Mouse (Mus musculus) MEL (cell line): ENCODE results near the gene Scaper. TPM values are rescaled to one million over a fixed set of nuclear protein-coding genes. Genes with fewer than 3 reads are reported as not detected.

ENCODE experiments used
- DNase-seq: peaks from one replicate; pipeline ENCODE4 v3.0.0; 2011; ENCODE audit warnings: low read depth, low spot score
- H3K27ac ChIP-seq: 2 replicates; pipeline ENCODE4 v1.5.1; 2012; ENCODE audit warnings: low read depth, mild to moderate bottlenecking, control low read depth, low read length, moderate library complexity; ENCODE audit not compliant: control insufficient read depth
- H3K27me3 ChIP-seq, 2 experiments: fragments of 150-350 bp in 1 of 2; sonication (generic) in 1 of 2; 2 replicates each; pipeline ENCODE4 v1.6.1; 2012; ENCODE audit warnings: low read length in 2 of 2, mild to moderate bottlenecking in 2 of 2, improper control_type of control experiment in 1 of 2, moderate library complexity in 1 of 2; ENCODE audit not compliant: insufficient read depth in 2 of 2, control insufficient read depth in 1 of 2
- H3K36me3 ChIP-seq, 2 experiments: 2 replicates each; pipeline ENCODE4 v1.6.1; 2012 to 2014; ENCODE audit warnings: low read length in 2 of 2, improper control_type of control experiment in 1 of 2, inconsistent platforms in 1 of 2, mild to moderate bottlenecking in 1 of 2; ENCODE audit not compliant: insufficient read depth in 2 of 2, control insufficient read depth in 1 of 2
- H3K4me1 ChIP-seq, 2 experiments: fragments of 150-350 bp in 1 of 2; sonication (generic) in 1 of 2; 2 replicates each; pipeline ENCODE4 v1.6.1; 2012; ENCODE audit warnings: low read length in 2 of 2, improper control_type of control experiment in 1 of 2, mild to moderate bottlenecking in 1 of 2; ENCODE audit not compliant: insufficient read depth in 2 of 2, control insufficient read depth in 1 of 2
- H3K4me3 ChIP-seq, 2 experiments: fragments of 150-350 bp in 1 of 2; sonication (generic) in 1 of 2; 2 replicates each; pipeline ENCODE4 v1.5.1; 2012; ENCODE audit warnings: low read depth in 2 of 2, low read length in 2 of 2, mild to moderate bottlenecking in 2 of 2, moderate library complexity in 2 of 2, control low read depth in 1 of 2, improper control_type of control experiment in 1 of 2; ENCODE audit not compliant: control insufficient read depth in 1 of 2, insufficient read depth in 1 of 2
- H3K79me2 ChIP-seq: 2 replicates; pipeline ENCODE4 v1.6.1; 2012; ENCODE audit warnings: mild to moderate bottlenecking, low read length, moderate library complexity; ENCODE audit not compliant: control insufficient read depth, poor library complexity, insufficient read depth
- H3K9ac ChIP-seq: 2 replicates; pipeline ENCODE4 v1.6.1; 2012; ENCODE audit warnings: low read depth, mild to moderate bottlenecking, control low read depth, low read length, moderate library complexity; ENCODE audit not compliant: control insufficient read depth, poor library complexity, severe bottlenecking
- H3K9me3 ChIP-seq: fragments of 150-350 bp; sonication (generic); replicated peaks from 2 replicates; pipeline ENCODE4 v1.6.1; 2012; ENCODE audit warnings: mild to moderate bottlenecking, low read length, improper control_type of control experiment, moderate library complexity; ENCODE audit not compliant: insufficient read depth
- CHD1 ChIP-seq: IDR thresholded peaks from 2 replicates; pipeline ENCODE4 v1.6.1; 2012; ENCODE audit warnings: low read depth, mild to moderate bottlenecking, inconsistent platforms, low read length, improper control_type of control experiment
- CHD2 ChIP-seq: IDR thresholded peaks from 2 replicates; pipeline ENCODE4 v1.6.1; 2011; ENCODE audit warnings: low read length, improper control_type of control experiment
- GABPA ChIP-seq: IDR thresholded peaks from 2 replicates; pipeline ENCODE4 v1.6.1; 2012; ENCODE audit warnings: low read depth, mild to moderate bottlenecking, inconsistent platforms, low read length, improper control_type of control experiment, moderate library complexity
- JUND ChIP-seq: IDR thresholded peaks from 2 replicates; pipeline ENCODE4 v1.6.1; 2011; ENCODE audit warnings: low read depth, mild to moderate bottlenecking, improper control_type of control experiment, low read length
- KAT2A ChIP-seq: conservative IDR thresholded peaks from 2 replicates; pipeline ENCODE4 v1.6.1; 2012; ENCODE audit warnings: low read depth, low read length, improper control_type of control experiment, inconsistent platforms
- MAFK ChIP-seq: IDR thresholded peaks from 2 replicates; pipeline ENCODE4 v1.6.1; 2011; ENCODE audit warnings: low read depth, mild to moderate bottlenecking, low read length, improper control_type of control experiment, borderline replicate concordance
- MXI1 ChIP-seq: IDR thresholded peaks from 2 replicates; pipeline ENCODE4 v1.6.1; 2011; ENCODE audit warnings: mild to moderate bottlenecking, low read depth, low read length, improper control_type of control experiment
- NELFE ChIP-seq: IDR thresholded peaks from 2 replicates; pipeline ENCODE4 v1.6.1; 2011; ENCODE audit warnings: low read depth, low read length, improper control_type of control experiment
- POLR2AphosphoS5 ChIP-seq: IDR thresholded peaks from 2 replicates; pipeline ENCODE4 v1.6.1; 2012; ENCODE audit warnings: low read depth, borderline replicate concordance, mild to moderate bottlenecking, inconsistent platforms, low read length, moderate library complexity, mixed read lengths
- RAD21 ChIP-seq: IDR thresholded peaks from 2 replicates; pipeline ENCODE4 v1.6.1; 2011; ENCODE audit warnings: mild to moderate bottlenecking, low read depth, low read length, improper control_type of control experiment
- SIN3A ChIP-seq: IDR thresholded peaks from 2 replicates; pipeline ENCODE4 v1.6.1; 2012; ENCODE audit warnings: low read length, improper control_type of control experiment, inconsistent platforms
- SMC3 ChIP-seq: IDR thresholded peaks from 2 replicates; pipeline ENCODE4 v1.6.1; 2011; ENCODE audit warnings: low read depth, low read length, improper control_type of control experiment
- TCF12 ChIP-seq: IDR thresholded peaks from 2 replicates; pipeline ENCODE4 v1.6.1; 2014; ENCODE audit warnings: low read depth, mild to moderate bottlenecking, inconsistent platforms, low read length, improper control_type of control experiment, moderate library complexity
- UBTF ChIP-seq: IDR thresholded peaks from 2 replicates; pipeline ENCODE4 v1.6.1; 2012; ENCODE audit warnings: low read depth, mild to moderate bottlenecking, inconsistent platforms, low read length, improper control_type of control experiment, moderate library complexity, borderline replicate concordance; ENCODE audit not compliant: insufficient read depth
- USF1 ChIP-seq: IDR thresholded peaks from 2 replicates; pipeline ENCODE4 v1.6.1; 2014; ENCODE audit warnings: low read depth, mild to moderate bottlenecking, inconsistent platforms, low read length, improper control_type of control experiment, moderate library complexity
- USF2 ChIP-seq, 2 experiments: IDR thresholded peaks; 2 replicates each; pipeline ENCODE4 v1.6.1; 2011 to 2012; ENCODE audit warnings: improper control_type of control experiment in 2 of 2, low read length in 2 of 2, borderline replicate concordance in 1 of 2, inconsistent platforms in 1 of 2, low read depth in 1 of 2, mild to moderate bottlenecking in 1 of 2; ENCODE audit not compliant: insufficient read depth in 1 of 2
- ZC3H11A ChIP-seq: IDR thresholded peaks from 2 replicates; pipeline ENCODE4 v1.6.1; 2012; ENCODE audit warnings: low read depth, mild to moderate bottlenecking, inconsistent platforms, low read length, improper control_type of control experiment
- ZKSCAN1 ChIP-seq: IDR thresholded peaks from 2 replicates; pipeline ENCODE4 v1.6.1; 2012; ENCODE audit warnings: low read depth, mild to moderate bottlenecking, inconsistent platforms, low read length, improper control_type of control experiment, moderate library complexity
- polyA plus RNA-seq, 2 experiments: library from polyadenylated mRNA; stranded (reverse) in 1 of 2; unstranded in 1 of 2; fragments of >175 nt in 1 of 2; fragments of >200 nt in 1 of 2; gene quantifications; 2 replicates each; pipeline versions ENCODE4 v1.2.1 to v1.2.4; 2012; ENCODE audit warnings: low replicate concordance in 2 of 2, low read depth in 1 of 2; ENCODE audit not compliant: insufficient read length in 2 of 2, insufficient read depth in 1 of 2, missing spikeins in 1 of 2
- total RNA-seq: library from RNA; depleted of rRNA; stranded (reverse); fragments of 300-350 nt; gene quantifications from 2 replicates; pipeline ENCODE4 v1.2.3, GENCODE M21; 2012

Gene Scaper
- total and polyA plus RNA-seq, 3 experiments, result 3.9 to 4.1 TPM; not detected in 1

DNA sequence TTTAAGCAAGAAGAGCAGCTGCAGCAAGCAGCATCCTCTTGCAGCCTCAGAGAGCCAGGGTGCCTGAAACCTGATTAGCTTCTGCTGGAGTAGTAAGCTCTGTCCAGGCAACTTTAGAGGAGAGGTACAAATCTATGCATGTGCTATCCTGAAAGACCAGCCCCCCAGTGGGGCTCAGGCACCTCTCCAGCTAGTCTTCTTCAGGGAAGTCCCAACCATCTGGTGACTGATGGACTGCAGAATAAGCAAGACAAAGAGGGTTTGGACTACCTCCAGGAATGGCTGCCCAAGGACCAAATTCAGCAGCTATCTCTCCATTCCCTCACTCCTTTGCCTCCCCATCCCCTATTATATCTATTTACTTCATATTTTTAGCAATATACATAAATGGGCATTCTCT lies 3.4 kb upstream of the Scaper start:
- H3K27ac ChIP-seq, result no peak overlapping the region
- DNase-seq, result no peak
- H3K4me1 ChIP-seq, result peaks cover 0 to 7% of the 10 kb centered on the region in 2 experiments; a peak in 1 of 4 replicates
- peaks cover 3% of the 10 kb centered on the region; the same call in 1 of the 2 replicates for H3K79me2 ChIP-seq
- TF ChIP-seq NELFE (no peak), KAT2A (no peak), CHD2 (no peak), MXI1 (no peak), MAFK (no peak), RAD21 (no peak), ZC3H11A (no peak), USF2 (IDR thresholded peaks at IDR 0.05; ENCODE audit: borderline replicate concordance in 1 of 2, insufficient read depth in 1 of 2, low read depth in 1 of 2, low read length in 2 of 2) (no peak), SMC3 (no peak), USF1 (no peak), JUND (no peak), POLR2AphosphoS5 (no peak), GABPA (no peak)
- no peaks in the 10 kb centered on the region for H3K27me3 ChIP-seq
- no peaks in the 10 kb centered on the region for H3K9me3 ChIP-seq
- no peak overlapping the region for H3K4me3 ChIP-seq
- no peak overlapping the region for H3K9ac ChIP-seq
- peaks cover 0 to 15% of the 10 kb centered on the region in 2 experiments; a peak in 2 of 4 replicates for H3K36me3 ChIP-seq

- Histone ChIP-seq H3K4me1 (peaks cover 0 to 7% of the 10 kb centered on the region in 2 experiments; a peak in 1 of 4 replicates), H3K27me3 (no peaks in the 10 kb centered on the region), H3K9ac (peak overlapping the region; percentile 57), H3K9me3 (no peaks in the 10 kb centered on the region), H3K4me3 (peak overlapping the region; percentile 60 to 98), H3K36me3 (peaks cover 0 to 15% of the 10 kb centered on the region in 2 experiments; a peak in 2 of 4 replicates), H3K79me2 (peaks cover 3% of the 10 kb centered on the region; the same call in 1 of the 2 replicates), H3K27ac (no peak overlapping the region)
- TF ChIP-seq UBTF (no peak), SIN3A (no peak), NELFE (no peak)
- no peak for DNase-seq
Measured at GRCm38 (mm10) chr9:55938618-55938985, 683 bp upstream of the Scaper start.

DNA sequence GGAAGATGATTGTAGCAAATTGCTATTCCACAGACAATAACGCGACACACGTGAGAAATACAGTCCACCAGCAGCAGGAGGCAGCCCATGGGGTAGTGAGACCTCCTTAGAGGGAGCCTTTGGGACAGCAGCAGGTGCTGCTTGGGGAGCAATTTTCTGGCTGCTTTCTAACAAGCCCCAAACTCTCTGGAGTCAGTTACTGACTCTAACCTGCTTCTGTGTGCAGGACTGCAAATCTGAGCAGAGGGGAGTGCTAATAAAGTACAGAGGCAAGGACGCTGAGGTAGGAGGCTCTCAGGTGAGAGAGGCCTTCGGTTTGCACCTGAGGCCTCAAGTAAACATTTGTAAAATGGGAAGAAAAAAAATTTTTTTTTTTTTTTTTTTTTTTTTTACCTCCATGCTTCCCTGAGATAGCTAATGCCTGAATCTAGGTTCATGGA lies 675 bp downstream of the Scaper start:
- TF ChIP-seq TCF12 (no peak), ZKSCAN1 (no peak), RAD21 (no peak), UBTF (no peak), JUND (no peak), CHD1 (no peak)
- Histone ChIP-seq H3K79me2 (peaks cover 3% of the 10 kb centered on the region; the same call in 1 of the 2 replicates), H3K27me3 (no peaks in the 10 kb centered on the region), H3K9me3 (no peaks in the 10 kb centered on the region), H3K9ac (peak overlapping the region; percentile 85), H3K4me1 (peaks cover 0 to 7% of the 10 kb centered on the region in 2 experiments; a peak in 1 of 4 replicates), H3K36me3 (peaks cover 0 to 18% of the 10 kb centered on the region in 2 experiments; a peak in 2 of 4 replicates), H3K27ac (no peak overlapping the region), H3K4me3 (peak overlapping the region; percentile 79 to 98)
- peak; percentile 40 for DNase-seq
